Mouse (Mus musculus) thymus, adult 18-20 months (tissue): ENCODE results near the gene Rab3b.
A peak's percentile ranks its signal among the peaks of the same experiment; 100 is the strongest.

Experiments
- DNase-seq, 2 experiments: peaks; one replicate each; pipeline ENCODE4 v3.0.0; 2022; ENCODE audit warnings: mixed read lengths in 2 of 2

The Rab3b gene

DNA sequence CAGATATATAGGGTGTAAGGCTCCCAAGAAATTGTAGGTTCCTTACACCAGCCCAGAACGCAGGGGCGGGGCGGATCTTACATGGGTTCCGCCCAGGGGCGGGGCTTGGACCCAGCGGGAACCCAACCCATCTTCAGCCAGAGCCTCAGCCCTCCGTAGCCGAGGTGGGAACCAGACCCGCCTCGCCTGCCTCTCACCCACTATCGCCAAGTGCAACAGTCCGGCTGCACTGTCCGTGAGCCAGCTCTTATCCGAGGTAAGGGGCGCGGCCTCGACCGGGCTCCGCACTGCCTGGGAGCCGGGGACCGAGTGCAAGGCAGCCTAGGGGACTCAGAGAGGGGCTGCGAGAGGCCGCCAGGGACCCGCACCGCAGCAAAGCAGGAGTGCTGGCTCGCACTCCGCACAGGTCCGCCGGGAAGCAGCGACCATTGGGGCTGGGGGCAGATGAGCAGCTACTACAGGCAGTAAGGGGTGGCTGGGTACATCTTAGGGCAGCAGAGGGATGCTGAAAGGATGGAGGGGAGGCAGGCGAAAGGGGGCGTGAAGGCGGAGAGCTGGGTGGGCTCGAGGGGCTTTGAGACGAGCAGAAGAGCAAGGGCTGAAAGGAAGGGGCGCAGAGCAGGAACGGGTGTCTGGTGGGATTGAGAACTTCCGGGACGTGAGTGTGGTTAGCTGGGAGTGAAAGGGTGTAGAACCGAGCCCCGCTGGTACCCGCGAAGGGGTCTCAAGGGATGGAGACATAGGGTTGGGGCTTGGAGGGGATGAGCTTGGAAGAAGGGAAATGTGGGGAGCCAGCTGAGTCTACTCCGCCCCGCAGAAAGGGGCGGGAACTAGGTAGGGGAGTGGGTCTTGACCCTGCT lies at the start of gene Rab3b:
Gene Rab3b (plus strand): TSS at position 101 of the 860 bp plus-strand sequence.
- peak; percentile 8 to 11 for DNase-seq

DNA sequence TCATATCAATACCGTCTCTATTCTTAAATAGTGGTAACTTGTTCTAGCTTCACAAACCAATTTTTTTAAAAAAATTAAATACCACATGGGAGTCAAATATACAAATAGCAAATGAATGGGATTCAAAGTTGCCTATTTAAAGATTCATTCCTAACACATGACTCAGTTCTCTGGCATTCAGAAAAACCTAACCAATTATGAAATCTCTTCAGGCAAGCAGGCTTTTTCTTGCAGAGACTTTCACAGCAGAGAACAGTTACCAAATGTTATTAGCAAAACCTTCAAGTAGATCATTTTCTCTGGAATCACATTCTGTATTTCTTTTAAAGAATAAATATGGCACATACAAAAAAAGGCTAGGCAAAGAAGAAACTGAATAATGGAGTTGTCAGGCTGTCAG lies 48.2 kb upstream of the Rab3b start:
- no peak for DNase-seq

DNA sequence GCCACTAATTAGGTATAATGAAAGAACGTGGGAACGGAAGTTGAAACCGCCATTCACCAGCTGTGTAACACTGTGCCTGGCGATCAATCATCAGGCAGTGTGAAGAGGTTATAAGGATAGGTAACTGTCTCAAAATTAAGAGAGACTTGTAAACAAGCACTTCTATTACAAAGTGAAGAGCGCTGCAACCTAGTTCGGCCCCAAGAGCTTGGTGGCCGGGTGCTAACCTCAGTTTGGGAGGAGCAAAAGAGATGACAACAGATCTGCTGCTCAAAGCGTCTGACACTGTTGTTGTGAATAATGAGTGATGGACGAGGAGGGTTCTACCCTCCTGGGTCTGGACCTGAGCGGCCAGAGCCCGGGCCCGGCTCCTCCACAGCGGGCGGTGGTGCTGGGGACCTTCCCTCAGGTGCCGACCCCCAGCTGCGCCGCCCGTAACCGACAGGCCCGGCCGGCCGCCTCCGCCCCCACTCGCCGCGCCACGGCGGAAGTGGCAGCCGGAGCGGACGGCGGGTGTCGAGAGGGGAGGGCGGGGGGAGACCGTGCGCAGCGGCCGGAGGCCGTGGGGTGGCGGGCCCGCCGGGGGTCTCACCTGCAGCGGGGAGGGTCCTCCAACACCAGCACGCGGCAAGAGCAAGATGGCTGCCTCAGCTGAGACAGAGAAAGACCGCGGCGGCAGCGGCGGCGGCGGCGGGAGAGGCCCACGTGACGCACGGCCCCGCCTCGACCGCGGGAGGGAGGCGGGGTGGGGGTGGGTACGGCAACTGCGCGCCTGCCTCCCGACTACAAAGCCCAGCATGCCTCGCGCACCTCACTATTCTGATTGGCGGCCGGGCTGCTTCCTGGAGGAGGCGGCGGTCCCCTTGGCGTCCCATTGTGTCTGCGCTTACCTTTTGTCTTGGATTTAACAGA lies 45.7 kb upstream of the Rab3b start, which contains the start of gene Btf3l4:
Gene Btf3l4 (minus strand): TSS at position 699 of the 912 bp plus-strand sequence.
- peak; percentile 82 to 87 for DNase-seq

DNA sequence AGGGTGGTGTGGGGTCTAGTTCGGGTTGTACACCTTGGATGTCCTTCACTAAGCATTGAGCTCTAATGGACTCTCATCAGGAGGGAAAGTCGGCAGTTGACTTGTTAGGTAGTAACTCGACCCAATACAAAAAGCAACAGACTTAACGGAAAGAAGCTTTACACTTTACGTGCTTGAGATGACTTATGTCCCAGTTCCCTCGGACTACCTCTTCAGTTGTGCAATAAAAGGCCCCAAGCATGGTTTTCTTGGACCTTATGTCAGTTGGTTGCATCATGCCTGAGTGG lies 45.1 kb upstream of the Rab3b start:
- no peak for DNase-seq

DNA sequence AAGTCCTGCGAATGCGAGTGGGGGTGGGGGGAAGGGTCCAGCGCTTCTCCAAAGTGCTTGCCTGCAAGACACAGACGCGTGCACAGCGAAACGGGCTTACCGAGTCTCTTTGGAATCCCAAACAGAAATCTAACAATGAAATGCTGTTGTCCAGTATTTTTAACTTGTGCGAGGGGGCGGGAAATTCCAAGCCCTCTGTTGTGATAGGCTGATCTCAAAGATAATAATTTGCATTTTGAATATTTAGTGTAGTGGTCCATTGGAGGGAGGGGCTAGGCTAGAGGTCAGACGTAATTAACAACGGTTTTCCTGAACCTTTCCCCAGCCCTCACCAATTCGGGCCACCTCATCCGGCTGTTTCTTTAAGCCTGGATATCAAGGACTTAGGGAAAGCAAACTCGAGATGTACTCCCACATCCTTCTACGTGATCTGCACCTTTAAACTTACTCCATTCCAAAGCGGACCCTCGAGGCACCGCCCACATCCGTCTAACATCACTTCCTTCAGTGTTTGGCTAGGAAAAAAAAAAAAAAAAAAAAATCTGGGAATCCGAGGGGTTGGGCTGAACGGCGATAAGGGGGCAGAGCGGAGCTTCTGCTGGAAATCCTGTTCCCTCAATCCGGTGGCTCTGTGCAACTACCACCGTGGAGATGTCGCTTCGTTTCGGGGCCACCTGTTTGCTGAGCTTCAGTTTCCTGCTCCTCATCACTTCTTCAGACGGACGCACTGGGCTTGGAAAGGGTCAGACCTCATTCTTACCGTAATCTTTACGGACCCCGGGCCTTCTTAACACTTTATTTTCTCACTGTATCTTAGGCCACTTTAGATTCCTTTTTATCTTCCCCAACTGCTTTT lies 44.5 kb upstream of the Rab3b start, which contains the start of gene Txndc12:
Gene Txndc12 (plus strand): TSS at position 487 of the 856 bp plus-strand sequence.
- DNase-seq = peak; percentile 64 to 77

DNA sequence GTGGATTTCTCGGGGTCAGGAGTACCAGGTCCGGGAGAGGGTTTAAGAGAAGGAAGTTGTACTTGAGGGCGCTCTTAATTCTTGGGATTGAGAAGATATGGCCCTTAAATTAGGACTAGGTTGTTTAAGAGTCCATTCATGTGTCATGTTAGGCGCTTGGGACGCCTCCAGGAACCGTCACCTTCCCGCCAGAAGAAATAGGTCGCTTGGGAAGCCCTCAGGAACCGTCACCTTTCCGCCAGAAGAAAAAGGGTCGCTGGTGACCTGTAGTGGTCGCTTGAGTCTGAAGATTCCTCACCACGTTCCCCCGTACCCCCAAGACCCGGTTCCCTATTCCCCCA lies 43.9 kb upstream of the Rab3b start:
- peak; percentile 4 to 19 for DNase-seq

DNA sequence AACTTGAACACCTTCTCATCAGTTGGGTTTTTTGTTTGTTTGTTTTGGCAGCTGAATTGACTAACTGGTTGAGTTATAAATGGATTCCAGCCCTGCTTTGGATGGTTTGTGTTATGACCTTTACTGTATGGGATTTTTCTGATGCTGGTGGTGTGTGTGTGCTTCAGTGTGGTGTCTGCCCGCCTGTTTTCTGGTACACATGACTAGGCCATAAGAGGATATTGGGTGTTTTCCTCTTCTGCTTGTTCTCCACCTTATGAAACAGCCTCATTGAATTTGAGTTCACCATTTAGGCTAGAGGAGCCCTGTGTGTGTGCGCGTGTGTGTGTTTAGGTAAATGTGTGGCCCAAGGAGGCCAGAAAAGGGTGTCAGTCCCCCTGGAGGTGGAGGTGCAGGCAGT lies 43.4 kb upstream of the Rab3b start:
- DNase-seq = no peak

DNA sequence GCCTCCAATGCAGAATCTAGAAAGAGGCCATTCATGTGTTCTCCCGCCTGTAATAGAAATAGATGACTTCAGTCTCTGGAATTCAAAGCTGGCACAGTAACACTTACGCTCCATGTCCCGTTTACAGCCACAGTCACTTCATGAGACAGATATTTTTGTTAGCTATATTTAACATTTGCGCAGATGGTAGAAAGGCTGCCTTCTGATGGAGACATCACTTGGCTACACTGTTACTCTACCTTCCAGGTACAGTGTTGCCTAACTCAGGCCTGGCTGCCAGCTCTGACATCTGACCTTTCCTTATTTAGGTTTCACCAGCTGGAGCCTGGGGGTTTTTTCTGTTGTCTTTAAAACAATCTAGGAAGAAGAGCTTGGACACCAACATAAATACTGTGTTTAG lies 40.8 kb upstream of the Rab3b start:
- no peak for DNase-seq

DNA sequence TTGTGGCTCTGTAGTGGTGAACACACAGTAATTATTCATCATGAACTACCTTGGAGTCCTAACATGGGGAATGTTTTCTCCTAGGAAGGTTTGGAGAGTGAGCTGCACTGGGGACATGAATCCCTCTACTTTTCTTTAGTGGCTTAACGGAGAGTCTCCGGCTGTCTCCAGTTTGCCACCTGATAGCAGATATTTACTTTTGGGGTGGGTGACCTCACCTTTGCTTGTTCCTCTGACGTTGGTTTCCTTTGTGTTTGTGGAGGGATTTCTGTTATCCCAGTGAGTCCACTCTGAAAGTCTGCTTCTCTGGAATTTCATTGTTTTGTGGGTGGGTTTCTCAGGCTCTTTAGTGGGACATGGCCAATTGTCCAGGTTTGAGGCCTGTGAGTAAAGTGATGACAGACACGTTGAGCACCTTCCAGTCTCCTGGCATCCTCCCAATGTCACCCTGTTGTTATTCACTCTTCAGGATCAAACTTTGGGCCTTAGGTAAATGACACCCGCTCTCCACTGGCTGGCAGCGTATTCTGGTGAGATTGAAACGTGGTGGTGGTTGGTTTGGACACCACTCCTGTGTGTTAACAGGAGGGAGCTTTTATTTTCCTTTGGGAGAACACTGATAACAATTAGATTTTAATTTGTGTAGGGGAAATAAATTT lies 36.8 kb upstream of the Rab3b start:
- no peak for DNase-seq

DNA sequence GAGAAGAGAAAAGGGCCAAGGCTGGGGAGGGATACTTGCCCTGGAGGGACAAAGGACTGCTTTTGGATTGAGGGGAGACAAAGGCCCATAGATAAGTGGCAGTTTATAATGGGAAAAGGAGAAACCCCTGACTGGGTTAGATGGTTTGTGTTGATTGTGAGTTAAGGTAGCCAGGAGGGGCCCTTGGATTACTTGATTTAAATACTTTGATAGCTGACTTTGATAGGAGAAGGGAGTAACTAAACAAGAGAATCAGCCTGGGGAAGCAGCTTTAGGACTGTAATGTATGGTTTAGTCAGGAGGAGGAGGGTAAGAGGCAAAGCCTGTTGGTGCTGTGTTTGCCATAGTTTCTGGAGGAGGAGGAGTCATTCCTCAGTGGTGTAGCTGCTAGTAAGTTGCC lies 35.5 kb upstream of the Rab3b start:
- no peak for DNase-seq

DNA sequence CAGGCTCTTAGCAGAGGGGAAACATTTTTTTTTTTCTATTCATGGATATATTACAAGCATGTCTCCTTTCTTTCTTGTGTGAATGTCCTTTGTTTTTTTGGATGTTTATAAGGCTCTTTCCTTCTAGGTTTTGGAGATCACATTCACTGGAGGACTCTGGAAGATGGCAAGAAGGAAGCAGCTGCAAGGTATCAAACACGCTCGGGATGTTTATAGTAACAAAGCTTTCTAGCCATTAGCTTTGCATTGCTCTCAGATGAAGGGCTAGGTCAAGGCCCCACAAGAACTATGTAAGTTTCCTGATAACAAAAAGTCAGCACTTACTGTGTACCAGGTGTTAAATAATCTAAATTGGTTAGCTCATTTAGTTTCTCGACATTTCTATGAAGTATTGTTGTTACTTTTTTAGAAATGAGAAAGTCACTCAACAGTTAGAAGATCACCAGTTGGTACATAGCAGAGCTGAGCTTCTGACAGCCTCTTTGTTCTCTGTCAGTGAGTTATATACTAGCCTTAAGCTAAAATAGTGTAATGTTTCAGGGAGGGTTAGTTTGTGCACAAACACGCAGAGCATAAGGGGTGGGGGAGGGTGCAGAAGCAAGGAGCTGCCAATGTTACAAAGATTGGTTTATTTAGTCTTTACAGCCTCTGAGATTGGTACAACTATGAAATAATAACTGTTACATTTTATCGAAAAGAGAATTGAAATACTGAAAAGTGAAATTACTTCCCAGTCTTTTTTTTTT lies 32.9 kb upstream of the Rab3b start:
- DNase-seq = no peak

DNA sequence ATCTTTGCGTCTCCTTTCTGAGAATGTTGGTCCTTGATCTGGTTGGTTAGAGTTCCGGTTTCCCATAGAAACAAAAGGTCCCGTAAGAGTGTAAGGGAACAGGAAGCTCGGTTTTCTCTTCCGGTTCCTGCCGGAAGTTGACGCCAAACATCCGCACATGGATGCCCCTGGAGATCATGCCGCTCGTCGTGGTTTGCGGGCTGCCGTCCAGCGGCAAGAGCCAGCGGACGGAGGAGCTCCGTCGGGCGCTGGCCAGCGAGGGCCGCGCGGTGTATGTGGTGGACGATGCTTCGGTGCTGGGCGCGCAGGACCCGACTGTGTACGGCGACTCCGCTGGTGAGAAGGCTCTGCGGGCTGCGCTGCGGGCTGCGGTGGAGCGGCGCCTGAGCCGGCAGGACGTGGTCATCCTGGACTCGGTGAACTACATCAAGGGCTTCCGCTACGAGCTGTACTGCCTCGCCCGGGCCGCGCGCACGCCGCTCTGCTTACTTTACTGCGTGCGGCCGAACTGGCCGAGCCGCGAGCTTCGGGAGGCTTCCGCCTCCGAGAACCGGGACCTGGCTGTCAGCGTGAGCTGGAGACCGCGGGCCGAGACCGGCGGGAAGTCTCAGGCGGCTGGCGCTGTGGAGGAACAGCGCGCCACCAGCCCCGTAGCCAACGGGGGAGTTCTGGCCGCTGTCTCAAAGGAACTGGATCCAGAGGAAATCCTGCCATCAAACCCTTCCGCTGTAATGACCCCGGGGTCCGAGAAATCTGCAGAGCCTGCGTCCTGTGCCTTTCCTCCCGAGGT lies 31.0 kb upstream of the Rab3b start, which contains the start of gene Kti12:
Gene Kti12 (plus strand): TSS at position 71 of the 790 bp plus-strand sequence.
- DNase-seq = peak; percentile 53 to 71

DNA sequence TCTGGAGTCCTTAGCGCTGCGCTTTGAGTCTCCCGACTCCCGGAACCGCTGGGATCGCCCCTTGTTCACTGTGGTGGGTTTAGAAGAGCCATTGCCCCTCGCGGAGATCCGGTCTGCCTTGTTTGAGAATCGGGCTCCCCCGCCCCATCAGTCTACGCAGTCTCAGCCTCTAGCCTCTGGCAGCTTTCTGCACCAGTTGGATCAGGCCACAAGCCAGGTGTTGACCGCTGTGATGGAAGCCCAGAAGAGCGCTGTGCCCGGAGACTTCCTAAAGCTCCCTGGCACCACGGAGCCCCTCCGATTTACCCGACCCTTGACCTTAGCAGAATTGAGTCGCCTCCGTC lies 30.4 kb upstream of the Rab3b start, which contains the start of gene A730015C16Rik:
Gene A730015C16Rik (minus strand): TSS at position 115 of the 344 bp plus-strand sequence.
- peak in 1 of 2 experiments; percentile 11 for DNase-seq

DNA sequence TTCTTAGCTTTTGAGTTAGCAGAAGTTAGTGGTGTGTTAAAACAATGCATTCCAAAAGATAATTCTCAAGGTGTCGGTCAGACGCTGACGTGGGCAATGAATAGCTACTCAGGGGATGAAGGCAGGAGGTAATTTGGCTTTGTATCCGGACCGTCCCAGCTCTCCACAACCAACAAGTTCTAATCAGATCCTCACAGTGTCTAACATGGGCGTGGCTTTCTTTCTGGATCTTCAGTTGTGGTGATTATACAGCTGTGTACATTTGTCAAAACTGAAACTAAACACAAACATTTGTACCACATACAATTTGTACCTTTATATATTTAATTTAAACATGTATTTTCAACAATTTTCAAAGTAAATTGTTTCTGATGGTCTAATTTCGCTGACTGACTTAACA lies 12.1 kb upstream of the Rab3b start:
- DNase-seq = no peak

DNA sequence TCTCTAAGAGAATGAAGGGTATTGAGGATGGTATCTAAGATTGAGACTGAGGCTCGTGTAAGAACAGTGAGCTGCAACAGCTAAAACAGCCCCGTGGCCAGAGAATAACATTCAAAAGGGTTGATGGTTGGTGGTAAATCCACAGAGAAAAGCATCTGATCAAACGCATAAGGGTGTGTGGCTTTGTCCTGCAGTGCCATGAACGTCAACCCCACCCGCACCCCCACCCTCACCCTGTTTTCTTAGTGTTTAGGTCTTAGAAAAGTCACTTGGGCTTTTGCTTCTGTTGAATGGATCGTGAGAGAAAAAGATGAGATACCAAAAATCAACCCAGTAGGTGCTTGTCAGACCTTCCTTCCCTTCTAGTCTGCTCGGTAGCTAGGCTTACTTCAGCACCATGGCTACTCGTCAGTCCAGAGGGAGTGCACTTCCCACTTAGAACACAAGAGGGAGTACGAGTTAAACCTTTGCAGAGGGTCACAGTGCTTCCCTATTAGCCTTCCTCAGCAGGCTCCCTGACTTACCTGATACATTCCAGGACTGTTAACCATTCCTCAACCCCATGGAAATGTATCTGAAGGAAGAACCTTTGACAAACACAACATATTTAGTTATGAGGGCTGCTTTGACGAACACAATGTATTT lies 9.0 kb upstream of the Rab3b start:
- DNase-seq = peak in 1 of 2 experiments; percentile 27

DNA sequence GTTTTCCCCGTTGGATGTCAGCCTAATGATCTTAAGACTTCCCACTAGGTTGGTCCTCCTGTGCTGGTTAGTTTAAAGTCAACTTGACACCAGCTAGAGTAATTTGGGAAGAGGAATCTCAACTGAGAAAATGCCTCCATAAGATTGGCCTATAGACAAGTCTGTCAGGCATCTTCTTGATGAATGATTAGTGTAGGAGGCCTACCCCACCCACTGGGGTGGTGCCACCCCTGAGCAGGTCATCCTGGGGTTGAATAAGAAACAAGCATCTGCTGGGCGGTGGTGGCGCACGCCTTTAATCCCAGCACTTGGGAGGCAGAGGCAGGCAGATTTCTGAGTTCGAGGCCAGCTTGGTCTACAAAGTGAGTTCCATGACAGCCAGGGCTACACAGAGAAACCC lies 5.1 kb upstream of the Rab3b start:
- DNase-seq = no peak

DNA sequence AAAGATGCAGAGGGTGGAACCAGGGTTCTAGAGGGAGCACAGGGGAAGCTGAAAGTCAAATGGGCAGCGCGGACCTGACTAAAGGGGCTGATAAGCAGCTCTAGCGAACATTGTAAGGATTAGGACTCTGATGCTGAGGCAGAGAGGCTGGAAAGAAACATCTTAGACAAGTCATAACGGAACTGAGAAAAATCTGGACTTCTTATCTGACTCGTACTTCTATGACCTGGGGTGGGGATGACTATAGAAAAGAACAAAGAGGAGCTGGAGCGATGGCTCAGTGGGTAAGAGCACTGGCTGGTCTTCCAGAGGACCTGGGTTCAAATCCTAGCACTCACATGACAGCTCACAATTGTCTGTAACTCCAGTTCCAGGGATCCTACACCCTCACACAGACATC lies 962 bp upstream of the Rab3b start:
- DNase-seq = no peak

DNA sequence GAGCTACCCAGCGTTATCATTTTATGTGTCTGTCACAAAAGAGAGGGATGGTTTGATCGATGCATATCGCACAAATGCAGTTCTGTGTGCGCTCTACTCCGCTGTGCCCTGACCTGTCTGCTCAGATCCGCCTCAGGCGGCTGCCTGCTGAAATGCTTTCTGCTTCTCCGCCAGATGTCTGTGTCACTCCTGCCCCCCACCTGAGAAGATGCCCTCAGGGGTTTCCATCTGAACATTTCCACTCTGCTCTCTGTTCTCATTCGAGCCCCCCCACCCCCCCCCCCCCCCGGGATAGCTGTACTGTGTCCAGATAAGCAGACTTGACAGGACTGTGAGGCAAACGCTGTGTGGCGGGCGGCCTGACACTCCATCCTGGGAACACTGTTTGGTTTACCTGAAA lies 5.0 kb downstream of the Rab3b start:
- DNase-seq = no peak

DNA sequence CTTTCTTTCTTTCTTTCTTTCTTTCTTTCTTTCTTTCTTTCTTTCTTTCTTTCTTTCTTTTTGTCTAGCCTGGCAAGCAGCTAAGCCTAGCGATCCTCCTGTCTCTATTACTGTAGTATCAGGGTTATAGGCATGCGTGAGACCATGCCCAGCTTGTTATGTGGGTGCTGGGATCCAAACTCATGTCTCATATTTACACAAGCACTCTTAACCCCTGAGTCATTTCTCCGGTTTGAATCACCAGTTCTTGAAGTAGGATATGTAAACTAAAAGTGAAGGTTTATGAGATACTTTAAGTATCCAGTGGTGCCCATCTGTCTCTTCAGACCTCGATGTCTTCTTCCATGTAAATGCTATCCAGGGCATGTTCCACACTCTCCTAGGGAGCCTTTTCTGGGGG lies 8.6 kb downstream of the Rab3b start:
- no peak for DNase-seq

DNA sequence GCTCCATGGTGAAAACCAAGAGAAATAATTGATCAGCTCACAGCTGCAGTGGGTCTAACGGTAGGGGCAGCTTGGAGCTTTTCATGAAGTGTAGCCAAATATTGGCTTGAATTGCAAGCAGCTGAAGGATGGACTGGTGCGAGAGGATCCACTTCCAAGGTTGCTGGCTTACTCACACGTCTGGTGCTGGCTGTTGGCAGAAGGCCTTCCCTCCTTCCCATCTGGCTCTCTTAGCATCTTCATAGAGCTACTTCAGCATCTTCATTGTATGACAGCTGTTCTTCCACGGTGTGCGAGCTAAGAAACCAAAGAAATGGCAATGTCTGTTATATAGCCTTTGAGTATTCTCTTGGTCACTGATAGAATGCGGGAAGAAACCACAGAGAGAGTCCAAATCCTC lies 12.0 kb downstream of the Rab3b start:
- no peak for DNase-seq
